Mouse (Mus musculus): ENCODE measurements around the gene Chrne.

The Chrne gene

DNA sequence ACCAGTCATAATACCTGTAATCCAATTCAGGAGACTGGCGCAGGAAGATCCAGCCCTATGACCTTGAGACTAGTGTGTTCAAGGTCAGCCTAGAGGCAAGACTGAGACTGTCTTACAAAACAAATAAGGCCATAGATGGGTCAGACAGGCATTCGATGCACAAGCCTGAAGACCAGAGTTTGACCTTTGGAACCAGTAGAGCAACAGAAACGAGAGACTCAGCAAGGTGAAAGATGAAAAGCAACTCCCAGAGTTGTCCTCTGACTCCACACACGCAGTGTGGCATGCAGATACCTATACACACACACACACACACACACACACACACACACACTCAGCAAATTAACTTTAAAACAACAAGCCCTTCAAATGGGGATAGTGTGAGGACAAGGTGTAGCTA is 7.9 kb upstream of the Chrne start:
- DNase-seq (ENCODE audit: low spot score): no peak

GRCm38 (mm10) chr11:70625473-70625872 is 6.5 kb upstream of the Chrne start:
- DNase-seq (ENCODE audit: low spot score): no peak

DNA sequence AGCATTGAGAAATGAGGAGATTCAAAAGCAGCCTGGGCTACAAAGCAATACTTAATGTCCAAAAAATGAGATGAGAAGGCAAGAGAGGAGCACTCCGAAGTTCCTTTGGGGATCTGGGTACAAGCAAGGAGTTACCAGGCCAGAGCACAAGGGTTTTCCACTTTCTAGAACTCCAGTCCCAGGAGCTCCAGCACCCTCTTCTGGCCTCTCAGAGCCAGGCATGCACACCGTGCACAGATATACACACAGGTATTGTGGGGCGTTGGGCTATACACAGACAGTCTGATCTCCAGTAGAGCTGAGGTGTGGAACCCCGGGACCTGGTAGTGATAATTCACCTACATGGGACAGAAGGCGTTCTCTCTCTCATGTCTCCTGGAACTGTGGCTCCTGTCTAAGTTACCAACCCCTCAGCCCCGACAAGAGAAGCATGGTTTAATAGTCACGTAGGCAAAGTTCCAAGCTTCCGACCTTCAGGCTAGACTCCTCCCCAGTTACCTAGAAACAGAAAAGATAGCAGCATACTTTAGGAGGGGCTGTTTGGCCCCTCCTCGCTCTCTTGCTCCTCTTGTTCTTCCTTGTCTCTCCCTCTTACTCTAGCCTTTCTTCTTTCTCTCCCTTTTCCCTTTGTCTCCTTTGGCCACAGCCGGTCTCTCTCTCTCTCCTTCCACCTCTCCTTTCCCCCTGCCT is 4.2 kb upstream of the Chrne start:
- DNase-seq (ENCODE audit: low spot score): no peak

DNA sequence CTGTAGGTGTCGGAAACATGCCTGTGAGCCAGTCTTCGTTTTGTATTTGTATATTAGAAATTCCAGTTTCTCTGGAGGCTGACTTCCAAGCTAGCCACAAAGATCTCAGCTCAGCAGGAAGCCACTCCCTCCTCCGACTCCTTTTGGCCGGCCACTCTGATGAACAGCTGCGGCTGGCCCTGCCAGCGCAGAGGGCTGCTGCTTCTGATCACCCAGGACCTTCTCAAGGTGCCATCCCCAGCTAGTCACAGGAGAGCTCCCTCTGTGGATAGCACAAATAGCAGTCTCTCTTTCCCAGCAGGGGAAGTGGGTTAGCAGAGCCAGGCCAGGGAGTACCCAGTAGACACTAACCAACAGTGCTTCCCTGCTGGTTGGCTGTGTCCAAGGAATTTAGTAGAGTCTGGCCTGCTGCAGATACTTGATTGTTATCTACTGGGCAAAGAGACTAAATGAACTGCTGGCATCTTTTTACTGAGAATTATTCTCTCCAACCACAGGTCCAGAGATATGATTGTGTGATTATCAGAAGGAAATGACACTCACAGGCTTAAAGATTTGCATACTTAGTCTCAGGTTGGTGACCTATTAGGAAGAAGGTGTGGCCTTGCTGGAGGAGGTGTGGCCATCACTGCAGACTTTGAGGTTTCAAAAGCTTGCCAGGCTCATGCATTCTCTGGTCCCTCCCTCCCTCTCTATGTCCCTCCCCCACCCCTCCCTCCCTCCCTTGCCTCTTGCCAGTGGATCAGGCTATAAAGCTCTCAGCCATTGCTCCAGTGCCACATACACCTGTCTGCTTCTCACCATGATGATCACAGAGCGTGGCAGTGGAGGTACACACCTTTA is 3.2 kb upstream of the Chrne start:
- DNase-seq (ENCODE audit: low spot score): no peak

DNA sequence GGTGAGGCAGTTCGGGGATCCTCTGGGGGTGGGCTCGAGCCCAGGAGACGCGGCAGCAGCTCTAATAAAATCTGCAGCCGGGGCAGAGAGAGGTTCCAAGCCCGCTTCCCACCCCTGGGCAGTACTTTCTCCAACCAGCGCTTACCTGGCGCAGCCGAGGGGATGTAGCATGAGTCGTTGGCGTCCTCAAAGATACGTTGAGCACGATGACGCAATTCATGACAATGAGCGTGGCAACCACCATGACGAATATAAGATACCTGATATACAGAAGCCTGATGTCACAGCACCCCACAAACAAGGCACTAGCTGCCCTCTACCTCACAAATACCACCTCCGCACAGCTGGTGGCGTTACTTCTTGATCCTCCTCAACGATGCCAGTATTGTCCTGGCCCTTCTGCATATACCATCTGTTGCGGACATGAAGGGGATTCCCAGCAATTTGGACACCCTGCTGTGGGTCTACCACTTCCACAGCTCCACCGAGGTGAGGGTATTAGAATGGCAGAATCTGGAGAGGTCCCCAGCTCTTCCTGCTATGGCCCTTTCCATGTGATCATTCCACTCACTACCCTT is 3.4 kb downstream of the Chrne start, which contains the start of gene 4930544D05Rik:
TSS of gene 4930544D05Rik (plus strand) at position 333 of the 578 bp plus-strand sequence.
- no peak for DNase-seq (ENCODE audit: low spot score)

DNA sequence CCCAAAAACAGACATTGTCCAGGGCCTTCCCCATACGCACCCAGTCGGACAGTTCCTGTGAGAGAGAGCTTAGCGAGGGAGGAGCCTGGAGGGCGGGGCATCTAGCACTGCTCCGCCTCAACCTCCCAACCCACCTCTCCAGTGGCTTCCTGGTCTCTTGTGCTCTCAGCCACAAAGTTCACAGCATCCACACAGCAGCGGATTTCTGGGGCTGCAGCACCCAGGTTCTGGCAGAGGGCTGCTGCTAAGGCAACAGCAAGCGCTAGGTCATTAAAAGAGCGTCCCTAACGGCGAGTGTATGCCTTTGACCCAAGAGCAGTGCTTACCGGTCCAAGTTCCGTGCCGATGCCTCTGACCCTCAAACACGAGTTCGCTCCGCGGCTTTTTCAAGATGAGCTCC is 3.9 kb downstream of the Chrne start:
- DNase-seq (ENCODE audit: low spot score): no peak

DNA sequence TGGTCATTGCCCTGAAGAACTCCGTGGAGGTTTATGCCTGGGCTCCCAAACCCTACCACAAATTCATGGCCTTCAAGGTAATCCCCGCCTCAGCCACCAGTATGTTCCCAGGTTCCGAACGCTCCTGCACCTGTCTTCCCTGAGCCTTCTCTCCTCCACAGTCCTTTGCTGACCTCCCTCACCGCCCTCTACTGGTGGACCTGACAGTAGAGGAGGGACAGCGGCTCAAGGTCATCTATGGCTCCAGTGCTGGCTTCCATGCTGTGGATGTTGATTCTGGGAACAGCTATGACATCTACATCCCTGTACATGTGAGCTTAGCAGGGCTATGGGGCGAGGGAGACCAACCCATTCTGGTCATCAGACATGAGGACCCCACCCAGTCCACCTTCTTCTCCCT is 6.5 kb downstream of the Chrne start:
- no peak for DNase-seq (ENCODE audit: low spot score)

GRCm38 (mm10) chr11:70610752-70611151 is 8.3 kb downstream of the Chrne start:
- no peak for DNase-seq (ENCODE audit: low spot score)

DNA sequence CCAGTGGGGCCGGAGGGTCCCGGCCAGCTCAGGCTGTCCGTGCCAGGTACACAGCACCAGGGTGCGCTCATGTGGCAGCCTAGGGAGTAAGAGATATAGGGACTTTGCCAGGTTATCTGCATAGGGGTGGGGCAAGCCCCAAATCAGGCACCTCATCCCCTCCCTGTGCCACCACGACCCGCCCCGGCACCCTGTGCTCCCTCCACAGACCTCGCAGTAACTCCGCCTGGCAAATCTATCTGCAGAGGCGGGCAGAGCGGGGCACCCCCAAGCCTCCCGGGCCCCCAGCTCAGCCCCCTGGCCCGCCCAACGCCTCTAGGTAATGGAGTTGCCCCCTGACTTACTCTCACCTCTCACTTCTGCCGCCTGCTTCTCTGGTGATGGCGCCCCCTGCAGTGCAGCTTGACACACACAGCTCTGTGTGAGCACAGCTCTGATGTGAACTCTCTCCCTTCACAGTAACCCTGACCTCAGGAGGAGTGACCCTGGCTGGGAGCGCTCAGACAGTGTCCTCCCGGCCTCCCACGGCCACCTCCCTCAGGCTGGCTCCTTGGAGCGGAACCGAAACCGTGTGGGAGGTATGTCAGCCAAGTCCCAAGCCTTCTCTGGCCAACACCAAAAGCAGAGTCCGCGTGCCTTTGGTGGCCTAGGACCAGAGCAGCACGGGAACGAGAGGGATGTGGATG is 10.5 kb downstream of the Chrne start:
- DNase-seq (ENCODE audit: low spot score): no peak

DNA sequence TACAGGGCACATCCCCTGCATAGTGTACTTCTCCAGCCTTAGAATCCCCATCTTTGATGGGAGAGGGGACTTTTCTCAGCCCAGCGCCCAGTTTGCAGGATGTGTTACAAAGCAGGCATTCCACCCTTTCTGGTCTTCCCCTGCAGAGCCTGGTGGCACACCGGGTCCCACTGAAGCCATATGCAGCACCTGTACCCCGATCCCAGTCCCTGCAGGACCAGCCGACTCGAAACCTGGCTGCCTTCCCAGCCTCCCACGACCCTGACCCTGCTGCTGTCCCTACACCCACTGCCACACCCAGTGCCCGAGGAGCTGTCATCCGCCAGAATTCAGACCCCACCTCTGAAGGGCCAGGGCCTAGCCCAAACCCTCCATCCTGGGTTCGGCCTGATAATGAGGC is 11.4 kb downstream of the Chrne start:
- no peak for DNase-seq (ENCODE audit: low spot score)

DNA sequence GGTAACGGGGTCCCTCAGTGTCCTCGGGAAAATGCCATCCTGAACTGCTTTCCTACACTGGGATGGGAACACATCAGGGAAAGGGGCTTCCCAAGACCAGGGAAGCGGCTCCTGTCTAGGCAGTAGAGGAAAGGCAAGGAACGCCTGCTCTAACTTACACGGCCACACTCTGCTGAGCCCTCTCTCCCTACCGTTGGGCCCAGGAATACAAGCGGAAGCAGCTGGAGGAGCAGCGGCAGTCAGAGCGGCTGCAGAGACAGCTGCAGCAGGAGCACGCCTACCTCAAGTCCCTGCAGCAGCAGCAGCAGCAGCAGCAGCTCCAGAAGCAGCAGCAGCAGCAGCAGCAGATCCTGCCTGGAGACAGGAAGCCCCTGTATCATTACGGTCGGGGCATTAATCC is 12.3 kb downstream of the Chrne start:
- no peak for DNase-seq (ENCODE audit: low spot score)

- DNase-seq (ENCODE audit: low spot score): peak; percentile 63
These were observed 13.9 kb downstream of the Chrne start for GRCm38 (mm10) chr11:70605024-70605566.

- no peak for DNase-seq (ENCODE audit: low spot score)
These were observed 20.5 kb downstream of the Chrne start for GRCm38 (mm10) chr11:70598451-70598953.

GRCm38 (mm10) chr11:70597301-70597700 is 21.7 kb downstream of the Chrne start:
- no peak for DNase-seq (ENCODE audit: low spot score)

GRCm38 (mm10) chr11:70596094-70596493 is 22.9 kb downstream of the Chrne start:
- DNase-seq (ENCODE audit: low spot score): no peak

DNA sequence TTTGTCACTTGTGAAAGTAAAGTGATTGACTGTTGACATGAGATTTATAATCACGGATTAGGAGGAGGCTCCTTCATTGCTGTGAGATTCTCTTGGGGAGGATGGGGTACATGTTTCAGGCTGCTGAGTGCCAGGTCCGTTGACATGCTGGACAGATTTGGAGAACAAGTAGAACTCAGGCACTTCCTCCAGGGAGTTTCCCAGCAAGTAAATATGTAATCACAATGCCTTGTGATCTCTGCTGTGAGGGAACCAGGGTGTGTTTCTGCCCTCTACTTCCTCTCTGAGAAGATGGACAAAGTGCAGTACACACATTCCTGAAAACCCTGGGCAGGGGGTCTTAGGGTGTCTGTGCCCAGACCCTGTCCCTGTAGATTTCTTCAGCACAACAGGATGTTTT is 23.4 kb downstream of the Chrne start:
- DNase-seq (ENCODE audit: low spot score): no peak

DNA sequence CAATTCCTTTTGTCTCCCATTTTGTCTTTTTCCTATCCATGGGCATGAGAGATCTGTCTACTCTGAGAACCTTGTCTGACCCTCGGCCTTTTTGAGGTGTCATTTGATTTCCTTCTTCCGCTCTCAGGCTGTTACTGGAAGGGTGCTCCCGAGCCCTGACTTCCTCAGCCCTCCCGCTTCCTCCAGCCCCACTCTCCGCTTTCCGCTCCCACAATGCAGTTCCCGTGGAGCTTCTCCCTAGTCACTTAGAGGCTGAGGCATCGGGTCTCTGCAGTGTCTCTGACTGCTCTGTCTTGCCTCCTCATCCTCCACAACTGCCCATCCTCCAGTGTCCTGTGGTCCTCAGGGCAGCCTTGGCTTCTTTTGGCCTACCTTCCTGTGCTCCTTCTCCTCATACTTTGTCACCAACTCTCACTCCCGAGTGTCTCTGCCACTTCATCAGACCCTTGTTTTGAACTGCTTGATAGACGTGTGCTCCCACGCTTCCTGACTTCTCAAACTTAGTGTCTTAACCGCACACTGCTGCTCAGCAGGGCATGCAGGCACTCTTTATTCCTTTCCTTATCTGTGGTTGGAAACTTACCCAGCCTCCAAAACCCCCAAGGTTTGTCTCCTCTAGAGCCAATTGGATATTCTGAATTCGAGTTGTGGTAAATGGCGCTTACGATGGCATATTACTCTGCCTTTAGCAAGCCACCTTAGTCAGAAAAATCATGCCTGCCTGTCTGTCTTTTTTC is 24.6 kb downstream of the Chrne start:
- no peak for DNase-seq (ENCODE audit: low spot score)

- DNase-seq (ENCODE audit: low spot score): no peak
These were observed 27.3 kb downstream of the Chrne start for GRCm38 (mm10) chr11:70591733-70592132.

- DNase-seq (ENCODE audit: low spot score): no peak
These were observed 32.1 kb downstream of the Chrne start for GRCm38 (mm10) chr11:70586954-70587353.

DNA sequence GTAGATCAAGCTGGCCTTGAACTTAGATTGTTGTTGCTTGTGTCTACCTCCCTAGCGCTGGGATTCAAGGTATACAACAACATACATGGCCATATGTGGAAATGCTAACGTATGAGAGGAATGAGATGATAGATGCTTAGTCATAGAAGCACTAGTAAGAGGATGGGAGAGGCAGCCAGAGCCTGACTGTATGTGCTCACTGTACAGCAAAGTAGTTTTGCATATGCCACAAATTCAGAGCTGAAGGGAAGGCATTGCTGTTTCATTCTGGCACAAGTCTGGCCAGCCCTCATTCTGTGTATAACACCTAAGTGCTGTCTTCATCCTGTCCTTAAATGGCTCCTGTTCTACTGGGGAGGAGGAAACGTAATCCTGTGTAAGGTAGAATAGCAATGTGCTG is 32.8 kb downstream of the Chrne start:
- DNase-seq (ENCODE audit: low spot score): no peak

- no peak for DNase-seq (ENCODE audit: low spot score)
These were observed 33.6 kb downstream of the Chrne start for GRCm38 (mm10) chr11:70585457-70585856.

All from layer of hippocampus, adult 9-10 months (tissue).